Mouse (Mus musculus) limb, embryonic 14.5 days (tissue): Measurements from ENCODE around the gene Nop53. TPM values are rescaled to one million over a fixed set of nuclear protein-coding genes. Genes with fewer than 3 reads are reported as not detected.

Source experiments
- ATAC-seq: fragments of 200-750 bp; cut with Nextera tagmentation; 2 replicates; pipeline ENCODE4 v1.8.0; 2017; ENCODE audit warnings: low read depth, moderate number of reproducible peaks, moderate TSS enrichment; ENCODE audit not compliant: low FRiP score
- DNase-seq: peaks from one replicate; pipeline ENCODE4 v3.0.0-alpha.2; 2015; ENCODE audit warnings: low spot score
- H3K27ac ChIP-seq: fragments of 300-500 bp; sonication (generic); replicated peaks from 2 replicates; pipeline ENCODE4 v1.5.1; 2014; ENCODE audit warnings: low read depth, mild to moderate bottlenecking, low read length, moderate library complexity, mixed read lengths
- H3K27me3 ChIP-seq: fragments of 300-500 bp; sonication (generic); 2 replicates; pipeline ENCODE4 v1.6.1; 2014; ENCODE audit warnings: low read length, mixed read lengths; ENCODE audit not compliant: control insufficient read depth, insufficient read depth
- H3K36me3 ChIP-seq: fragments of 300-500 bp; sonication (generic); 2 replicates; pipeline ENCODE4 v1.6.1; 2014; ENCODE audit warnings: mild to moderate bottlenecking, low read length, moderate library complexity, mixed read lengths; ENCODE audit not compliant: control insufficient read depth, insufficient read depth
- H3K4me1 ChIP-seq: fragments of 300-500 bp; sonication (generic); 2 replicates; pipeline ENCODE4 v1.6.1; 2014; ENCODE audit warnings: antibody characterized with exemption, low read length, mixed read lengths; ENCODE audit not compliant: control insufficient read depth, insufficient read depth
- H3K4me2 ChIP-seq: fragments of 300-500 bp; sonication (generic); replicated peaks from 2 replicates; pipeline ENCODE4 v1.6.1; 2014; ENCODE audit warnings: low read depth, mild to moderate bottlenecking, low read length, moderate library complexity; ENCODE audit not compliant: severe bottlenecking
- H3K4me3 ChIP-seq: fragments of 300-500 bp; sonication (generic); replicated peaks from 2 replicates; pipeline ENCODE4 v1.5.1; 2014; ENCODE audit warnings: low read length
- H3K9ac ChIP-seq: fragments of 300-500 bp; sonication (generic); 2 replicates; pipeline ENCODE4 v1.6.1; 2014; ENCODE audit warnings: mild to moderate bottlenecking, low read depth, low read length, moderate library complexity; ENCODE audit not compliant: severe bottlenecking
- H3K9me3 ChIP-seq: fragments of 300-500 bp; sonication (generic); 2 replicates; pipeline ENCODE4 v1.6.1; 2016; ENCODE audit warnings: low read length; ENCODE audit not compliant: control insufficient read depth
- POLR2A ChIP-seq: fragments of 200-500 bp; IDR thresholded peaks from 2 replicates; pipeline ENCODE4 v1.8.0; 2012; ENCODE audit warnings: inconsistent platforms, mild to moderate bottlenecking, moderate library complexity, borderline replicate concordance; ENCODE audit not compliant: insufficient read depth, insufficient read length; ENCODE audit errors: extremely low read depth
- WGBS: fragments of 180-500 bp; shearing (Covaris S2); extraction: QIAGEN DNeasy Blood & Tissue Kit; methylation state at CpG from one replicate; pipeline ENCODE4 v1.1.7; 2014; 5-methylcytosine and 5-hydroxymethylcytosine counted together
- polyA plus RNA-seq, 2 experiments: library from polyadenylated mRNA; depleted of rRNA in 1 of 2; stranded (reverse) in 1 of 2; unstranded in 1 of 2; fragments of >200 nt; fragmentation: Nextera tagmentation in 1 of 2; extraction: Ambion mirVana in 1 of 2; gene quantifications; 2 replicates each; pipeline versions ENCODE4 v1.2.1 to v1.2.3; 2012 to 2014

Nop53 gene
- polyA plus RNA-seq, 2 experiments, result 176 to 192 TPM

GRCm38 (mm10) chr7:15963798-15964652 lies 18.2 kb upstream of the Nop53 start:
- Histone ChIP-seq H3K27ac (peak overlapping the region; percentile 89; the same call in 1 of the 2 replicates), H3K9me3 (no peaks in the 10 kb centered on the region), H3K36me3 (no peaks in the 10 kb centered on the region), H3K4me3 (no peak overlapping the region), H3K4me1 (peaks cover 29% of the 10 kb centered on the region), H3K27me3 (no peaks in the 10 kb centered on the region), H3K9ac (no peak overlapping the region), H3K4me2 (peak overlapping the region; percentile 17; the same call in 1 of the 2 replicates)
- no peak for ATAC-seq
- DNase-seq, result no peak
- WGBS, result 83% methylated on average over 32 of the region's 32 CpGs
- no peak for TF ChIP-seq POLR2A

GRCm38 (mm10) chr7:15962311-15963288 lies 16.7 kb upstream of the Nop53 start:
- ATAC-seq, result peak; percentile 84
- Histone ChIP-seq H3K9ac (peak overlapping the region; percentile 38; the same call in 1 of the 2 replicates), H3K9me3 (no peaks in the 10 kb centered on the region), H3K4me1 (peaks cover 29% of the 10 kb centered on the region), H3K27ac (peak overlapping the region; percentile 89), H3K27me3 (no peaks in the 10 kb centered on the region), H3K4me2 (peak overlapping the region; percentile 32), H3K4me3 (no peak overlapping the region), H3K36me3 (peaks cover 7% of the 10 kb centered on the region)
- TF ChIP-seq POLR2A, result no peak
- 14% methylated on average over 12 of the region's 12 CpGs for whole genome bisulfite sequencing
- DNase-seq, result peak; percentile 90

- H3K4me3 ChIP-seq, result no peak overlapping the region
- H3K27ac ChIP-seq, result peak overlapping the region; percentile 89
- ATAC-seq, result no peak
- no peak overlapping the region for H3K9ac ChIP-seq
- WGBS, result 76% methylated on average over 7 of the region's 7 CpGs
- peaks cover 15% of the 10 kb centered on the region for H3K36me3 ChIP-seq
- no peak for DNase-seq
- no peaks in the 10 kb centered on the region for H3K27me3 ChIP-seq
- peak overlapping the region; percentile 32 for H3K4me2 ChIP-seq
- no peak for TF ChIP-seq POLR2A
- no peaks in the 10 kb centered on the region for H3K9me3 ChIP-seq
- H3K4me1 ChIP-seq, result peaks cover 29% of the 10 kb centered on the region
Observed at GRCm38 (mm10) chr7:15961798-15962197, 15.9 kb upstream of the Nop53 start.

GRCm38 (mm10) chr7:15961239-15961638 lies 15.4 kb upstream of the Nop53 start:
- ATAC-seq (no peak), DNase-seq (no peak)
- Histone ChIP-seq H3K4me2 (no peak overlapping the region), H3K9me3 (no peaks in the 10 kb centered on the region), H3K36me3 (peaks cover 20% of the 10 kb centered on the region), H3K4me1 (peaks cover 29% of the 10 kb centered on the region), H3K27ac (peak overlapping the region; percentile 89; the same call in 1 of the 2 replicates), H3K4me3 (no peak overlapping the region), H3K9ac (no peak overlapping the region), H3K27me3 (no peaks in the 10 kb centered on the region)
- WGBS, result 49% methylated on average over 4 of the region's 4 CpGs
- no peak for TF ChIP-seq POLR2A

GRCm38 (mm10) chr7:15960691-15961090 lies 14.8 kb upstream of the Nop53 start:
- H3K4me1 ChIP-seq, result peaks cover 29% of the 10 kb centered on the region
- ATAC-seq (no peak), DNase-seq (no peak)
- H3K36me3 ChIP-seq, result peaks cover 21% of the 10 kb centered on the region
- no peaks in the 10 kb centered on the region for H3K27me3 ChIP-seq
- no peaks in the 10 kb centered on the region for H3K9me3 ChIP-seq
- no peak overlapping the region for H3K9ac ChIP-seq
- H3K4me2 ChIP-seq, result no peak overlapping the region
- WGBS, result 50% methylated on average over 4 of the region's 4 CpGs
- no peak overlapping the region for H3K4me3 ChIP-seq
- H3K27ac ChIP-seq, result no peak overlapping the region
- no peak for TF ChIP-seq POLR2A
